Mouse (Mus musculus): Measurements from ENCODE around the gene Parl.

The Parl gene

DNA sequence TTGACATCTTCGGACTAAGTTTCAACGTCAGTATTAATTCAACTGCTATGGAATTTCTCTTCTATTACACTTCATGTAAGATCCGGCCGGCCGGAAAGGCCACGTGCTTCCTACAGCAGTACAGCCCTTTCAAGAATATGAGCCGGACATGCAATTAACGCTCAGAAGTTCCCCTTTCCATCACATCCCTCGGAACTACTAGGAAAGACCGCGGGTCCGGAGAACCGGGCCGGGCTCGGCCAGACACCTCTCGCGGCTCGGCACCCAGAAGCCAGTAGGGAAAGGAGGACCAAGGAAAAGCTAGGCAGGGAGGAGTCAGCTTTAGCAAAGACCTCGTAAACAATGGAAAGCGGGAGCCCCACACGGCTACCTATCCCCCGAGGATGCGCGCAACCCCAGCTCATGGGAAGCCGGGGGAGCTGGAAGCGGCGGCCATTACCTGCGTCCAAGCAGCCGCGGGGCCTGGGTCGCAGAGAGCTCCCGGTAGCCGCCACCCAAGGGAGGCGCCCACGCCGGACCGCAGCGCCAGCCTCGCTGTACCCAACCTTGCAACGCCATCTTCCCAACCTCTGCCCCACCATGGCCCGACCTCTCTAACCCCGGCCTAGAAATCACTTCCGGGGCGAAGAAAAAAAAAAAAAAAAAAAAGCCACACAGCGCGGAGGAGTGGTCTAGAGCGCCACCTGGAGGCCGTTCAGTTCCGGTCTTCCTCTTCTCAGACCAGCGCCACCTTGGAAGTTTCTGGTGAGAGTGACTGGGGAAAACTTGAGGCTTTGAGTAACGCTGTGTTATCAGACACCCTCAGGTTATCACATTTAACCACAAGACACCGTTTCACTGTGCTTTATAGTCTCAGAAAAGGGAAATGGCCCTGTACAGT, at the start of gene Parl:
Parl (minus strand) TSS at position 618 of the 880 bp plus-strand sequence.
- DNase-seq (ENCODE audit: extremely low read depth, insufficient read length, low spot score) = peak; percentile 85

DNA sequence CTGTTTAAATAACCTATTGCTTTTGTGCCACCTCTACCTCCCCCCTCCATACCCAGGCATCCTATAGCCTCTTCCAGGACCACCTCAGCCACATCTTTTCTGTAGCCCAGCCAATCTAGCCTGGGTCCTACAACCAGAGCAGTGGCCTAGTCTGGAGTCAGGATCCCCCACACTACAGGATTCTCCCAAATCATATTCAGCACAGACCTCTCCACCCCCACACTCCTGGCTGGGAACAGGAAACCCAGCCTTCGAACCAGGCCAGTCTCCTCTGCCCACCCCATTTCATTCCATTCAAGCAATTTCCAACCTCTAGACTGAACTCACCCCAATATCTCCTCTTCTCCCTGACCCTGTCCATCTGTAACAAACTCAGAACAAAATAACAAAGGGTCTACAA, 43.3 kb upstream of the Parl start:
- no peak for DNase-seq (ENCODE audit: extremely low read depth, insufficient read length, low spot score)

DNA sequence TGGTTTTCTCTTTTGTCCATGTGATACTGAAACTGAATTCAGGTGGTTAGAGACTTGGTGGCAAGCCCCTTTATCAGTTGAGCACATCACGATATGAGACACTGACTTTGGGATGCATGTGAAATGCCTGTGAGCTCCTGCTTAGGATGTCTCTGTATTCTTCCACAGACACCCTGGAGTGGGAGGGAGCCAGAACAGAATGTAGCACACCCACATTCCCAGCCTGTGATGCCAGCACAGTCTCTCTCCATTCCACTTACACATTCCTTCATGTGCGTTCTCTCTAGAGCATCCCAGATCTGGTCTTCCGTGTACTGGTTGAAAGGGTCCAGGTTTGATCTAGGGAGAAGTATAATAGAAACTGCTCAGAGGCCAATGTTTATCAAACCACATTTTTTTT, 36.4 kb upstream of the Parl start:
- DNase-seq (ENCODE audit: extremely low read depth, insufficient read length, low spot score) = no peak

- no peak for DNase-seq (ENCODE audit: extremely low read depth, insufficient read length, low spot score)
Observed at GRCm38 (mm10) chr16:20334918-20335317, 32.7 kb upstream of the Parl start.

- DNase-seq (ENCODE audit: extremely low read depth, insufficient read length, low spot score) = no peak
Observed at GRCm38 (mm10) chr16:20328306-20328705, 26.1 kb upstream of the Parl start.

DNA sequence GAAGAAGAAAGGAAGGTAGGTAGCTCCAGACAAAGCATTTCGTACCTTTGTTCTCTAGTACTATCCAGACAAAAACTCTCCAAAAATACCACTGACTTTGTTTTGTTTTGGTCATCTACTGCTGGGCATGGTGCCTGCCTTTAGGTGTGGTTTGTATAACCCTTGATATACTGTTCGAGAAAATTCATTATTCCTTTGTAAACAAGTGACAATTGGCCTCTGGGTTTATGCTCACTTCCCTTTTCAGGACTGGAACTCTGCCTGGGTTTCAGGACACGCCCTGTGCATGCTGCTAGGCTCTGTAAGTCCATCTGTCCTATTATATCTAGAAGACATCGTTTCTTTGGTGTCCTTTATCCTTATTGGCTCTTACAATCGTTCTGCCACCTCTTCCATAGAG, 23.1 kb upstream of the Parl start, which contains the start of gene Cyp2ab1:
Cyp2ab1 (minus strand) TSS at position 119 of the 400 bp plus-strand sequence.
- DNase-seq (ENCODE audit: extremely low read depth, insufficient read length, low spot score) = no peak

- no peak for DNase-seq (ENCODE audit: extremely low read depth, insufficient read length, low spot score)
Observed at GRCm38 (mm10) chr16:20323907-20324306, 21.7 kb upstream of the Parl start.

- DNase-seq (ENCODE audit: extremely low read depth, insufficient read length, low spot score) = no peak
Observed at GRCm38 (mm10) chr16:20322274-20322673, 20.1 kb upstream of the Parl start.

DNA sequence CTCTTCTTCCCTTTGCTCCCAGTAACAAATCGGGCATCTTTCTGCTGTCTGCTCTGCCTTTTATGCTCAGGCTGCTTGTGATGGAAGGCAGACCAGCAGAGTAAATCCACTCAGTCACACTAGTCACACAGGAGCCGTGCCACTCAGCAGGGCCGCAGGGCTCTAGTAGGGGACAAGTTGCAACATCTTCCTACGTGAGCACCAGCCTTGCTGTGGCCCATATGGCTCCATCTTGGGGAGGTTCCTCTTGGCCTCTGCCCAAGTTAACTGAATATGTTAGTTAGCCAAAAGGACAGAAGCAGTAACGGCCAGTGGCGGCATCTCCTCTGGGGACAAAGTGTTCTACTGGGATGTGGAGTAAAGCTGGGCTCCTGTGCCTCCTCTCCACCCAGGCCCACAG, 14.6 kb upstream of the Parl start:
- no peak for DNase-seq (ENCODE audit: extremely low read depth, insufficient read length, low spot score)

GRCm38 (mm10) chr16:20315266-20315665, 13.1 kb upstream of the Parl start:
- no peak for DNase-seq (ENCODE audit: extremely low read depth, insufficient read length, low spot score)

DNA sequence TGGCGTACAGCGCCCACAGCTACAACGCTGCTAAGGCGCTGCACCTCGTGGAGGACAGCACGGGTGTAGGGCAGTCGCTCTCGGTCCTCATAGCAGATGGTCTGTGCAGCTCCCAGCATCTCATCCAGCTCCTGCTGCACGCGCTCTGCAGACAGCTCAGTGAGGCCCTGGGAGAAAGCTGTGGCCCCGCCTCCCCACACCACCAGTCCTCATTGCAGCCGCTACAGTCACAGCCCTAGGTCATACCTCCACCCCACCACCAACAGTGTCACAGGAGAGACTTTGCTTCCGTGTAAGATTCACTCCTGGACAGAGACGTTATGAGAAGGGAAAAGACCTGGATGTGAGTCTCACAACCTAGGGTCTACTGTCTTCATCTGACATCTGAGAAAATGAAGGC, 10.1 kb upstream of the Parl start:
- no peak for DNase-seq (ENCODE audit: extremely low read depth, insufficient read length, low spot score)

GRCm38 (mm10) chr16:20300076-20300475, 2.1 kb downstream of the Parl start:
- no peak for DNase-seq (ENCODE audit: extremely low read depth, insufficient read length, low spot score)

GRCm38 (mm10) chr16:20280238-20280637, 21.9 kb downstream of the Parl start:
- no peak for DNase-seq (ENCODE audit: extremely low read depth, insufficient read length, low spot score)

- no peak for DNase-seq (ENCODE audit: extremely low read depth, insufficient read length, low spot score)
Observed at GRCm38 (mm10) chr16:20279395-20279794, 22.8 kb downstream of the Parl start.

- no peak for DNase-seq (ENCODE audit: extremely low read depth, insufficient read length, low spot score)
Observed at GRCm38 (mm10) chr16:20272994-20273393, 29.2 kb downstream of the Parl start.

- DNase-seq (ENCODE audit: extremely low read depth, insufficient read length, low spot score) = no peak
Observed at GRCm38 (mm10) chr16:20271339-20271738, 30.8 kb downstream of the Parl start.

- no peak for DNase-seq (ENCODE audit: extremely low read depth, insufficient read length, low spot score)
Observed at GRCm38 (mm10) chr16:20265089-20265488, 37.1 kb downstream of the Parl start.

- DNase-seq (ENCODE audit: extremely low read depth, insufficient read length, low spot score) = no peak
Observed at GRCm38 (mm10) chr16:20257926-20258325, 44.3 kb downstream of the Parl start.

- no peak for DNase-seq (ENCODE audit: extremely low read depth, insufficient read length, low spot score)
Observed at GRCm38 (mm10) chr16:20248442-20249174, 53.6 kb downstream of the Parl start.

GRCm38 (mm10) chr16:20247103-20247502, 55.1 kb downstream of the Parl start:
- DNase-seq (ENCODE audit: extremely low read depth, insufficient read length, low spot score) = no peak

DNA sequence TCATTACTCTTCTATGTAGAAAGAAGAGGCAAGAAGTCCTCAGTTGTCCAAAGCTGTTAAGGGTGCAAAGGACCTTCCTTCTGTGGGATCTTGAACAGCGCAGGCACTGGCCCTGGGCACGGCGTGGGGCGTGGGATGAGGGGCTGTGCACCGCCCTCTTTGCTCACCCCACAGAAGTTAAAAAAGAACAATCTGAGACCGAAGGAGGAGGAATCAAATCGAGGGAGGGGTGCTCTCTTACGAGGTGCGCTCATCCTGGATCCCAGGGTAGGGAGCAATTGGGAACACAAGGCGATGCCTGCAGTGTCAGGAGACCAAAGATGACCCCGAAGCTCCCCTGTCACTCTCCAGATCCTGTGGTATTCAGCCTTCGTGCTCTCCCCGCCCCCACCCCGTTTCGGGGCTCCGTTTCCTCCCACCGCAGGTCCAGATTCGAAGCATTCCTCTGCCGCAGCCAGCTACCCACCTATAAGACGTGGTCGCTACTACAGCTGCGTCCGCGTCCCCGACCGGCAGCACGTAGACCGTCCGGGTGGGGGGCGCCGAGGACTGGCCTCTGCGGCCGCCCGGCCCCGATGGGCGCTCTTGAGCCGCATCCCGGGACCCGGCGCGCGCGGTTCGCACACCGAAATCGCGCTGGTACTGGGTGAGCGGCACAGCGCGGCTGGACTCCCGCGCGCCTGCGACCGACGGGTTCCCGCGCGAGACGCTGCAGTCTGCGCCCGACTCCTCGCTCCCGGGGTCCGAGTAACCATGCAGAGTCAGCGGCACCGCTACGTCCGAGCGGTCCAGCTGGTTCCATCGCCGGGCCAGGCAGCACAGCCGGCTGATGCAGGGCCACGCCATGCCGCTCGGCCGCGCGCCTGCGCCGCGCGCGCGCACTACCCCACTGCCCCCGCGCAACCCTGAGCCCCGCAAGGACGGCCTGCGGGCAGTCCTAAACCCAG, 61.4 kb downstream of the Parl start, which contains the start of gene Map6d1:
Map6d1 (minus strand) TSS at position 891 of the 947 bp plus-strand sequence.
- no peak for DNase-seq (ENCODE audit: extremely low read depth, insufficient read length, low spot score)
